Mouse (Mus musculus): ENCODE data around the gene Dhx33. TPM values are rescaled to one million over a fixed set of nuclear protein-coding genes. Genes with fewer than 3 reads are reported as not detected.

Dhx33 gene
- 18.8 and 21.7 TPM in 2 replicates for polyA plus RNA-seq (2016; fragmentation: Nextera tagmentation; extraction: Ambion mirVana)

GRCm38 (mm10) chr11:71004316-71004773, at the start of gene Dhx33:
Gene Dhx33 (minus strand): TSS chr11:71004437.
- peaks cover 42% of the 10 kb centered on the region for H3K36me3 ChIP-seq
- peak within 1 kb of the TSS; percentile 71 for H3K4me3 ChIP-seq
- WGBS, result under 1% methylated on average over 35 of the region's 35 CpGs
- H3K4me1 ChIP-seq (replicated peaks), result peaks cover 20% of the 10 kb centered on the region
- no peaks in the 10 kb centered on the region for H3K9me3 ChIP-seq
- H3K27ac ChIP-seq, result peak within 1 kb of the TSS; percentile 86
- DNase-seq (ENCODE audit: low spot score), result peak; percentile 98
- no peaks in the 10 kb centered on the region for H3K27me3 ChIP-seq (ENCODE audit: insufficient read depth, poor library complexity, severe bottlenecking)

DNA sequence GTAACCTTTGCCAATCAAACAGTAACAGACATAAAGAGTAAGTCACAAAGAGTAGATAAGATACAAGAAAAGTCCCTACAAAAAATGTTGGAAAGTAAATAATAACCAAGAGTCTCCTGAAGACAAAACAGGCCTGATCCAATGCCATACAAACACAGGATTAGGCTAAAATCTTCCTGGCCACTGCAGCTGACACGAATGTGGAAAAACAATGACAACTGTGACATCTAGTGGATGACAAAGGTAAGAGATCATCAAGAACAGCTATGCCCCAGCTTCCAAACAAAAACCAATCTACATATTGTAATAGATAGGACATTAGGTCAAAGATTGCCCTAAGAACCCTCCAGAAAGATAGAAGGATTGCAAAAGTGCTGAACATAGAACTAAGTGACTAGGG, 48.3 kb upstream of the Dhx33 start:
- no peaks in the 10 kb centered on the region for H3K9me3 ChIP-seq
- no peaks in the 10 kb centered on the region for H3K4me1 ChIP-seq (replicated peaks)
- no peaks in the 10 kb centered on the region for H3K36me3 ChIP-seq
- no peak overlapping the region for H3K27ac ChIP-seq
- H3K4me3 ChIP-seq, result no peak overlapping the region
- H3K27me3 ChIP-seq (ENCODE audit: insufficient read depth, poor library complexity, severe bottlenecking), result no peaks in the 10 kb centered on the region
- 2% methylated on average over 1 of the region's 1 CpGs for WGBS
- no peak for DNase-seq (ENCODE audit: low spot score)

GRCm38 (mm10) chr11:71039526-71040298, 35.5 kb upstream of the Dhx33 start:
- no peaks in the 10 kb centered on the region for H3K9me3 ChIP-seq
- WGBS, result 97% methylated on average over 5 of the region's 5 CpGs
- H3K27me3 ChIP-seq (ENCODE audit: insufficient read depth, poor library complexity, severe bottlenecking), result no peaks in the 10 kb centered on the region
- no peak overlapping the region for H3K27ac ChIP-seq
- no peaks in the 10 kb centered on the region; the same call in 1 of the 2 replicates for H3K4me1 ChIP-seq (replicated peaks)
- H3K36me3 ChIP-seq, result no peaks in the 10 kb centered on the region
- DNase-seq (ENCODE audit: low spot score), result no peak
- H3K4me3 ChIP-seq, result no peak overlapping the region

- peak; percentile 90 for DNase-seq (ENCODE audit: low spot score)
- H3K4me1 ChIP-seq (replicated peaks), result peaks cover 36% of the 10 kb centered on the region
- no peaks in the 10 kb centered on the region for H3K9me3 ChIP-seq
- WGBS, result under 1% methylated on average over 30 of the region's 31 CpGs
- peaks cover 22% of the 10 kb centered on the region for H3K36me3 ChIP-seq
- no peaks in the 10 kb centered on the region for H3K27me3 ChIP-seq (ENCODE audit: insufficient read depth, poor library complexity, severe bottlenecking)
- H3K4me3 ChIP-seq, result peak within 1 kb of the TSS; percentile 72
- H3K27ac ChIP-seq, result peak within 1 kb of the TSS; percentile 95
These were observed 29.0 kb upstream of the Dhx33 start, which contains the start of gene 6330403K07Rik for GRCm38 (mm10) chr11:71033163-71033761. Gene 6330403K07Rik (minus strand): TSS chr11:71033513.

- no peaks in the 10 kb centered on the region for H3K9me3 ChIP-seq
- H3K4me3 ChIP-seq, result peak overlapping the region; percentile 72
- H3K27me3 ChIP-seq (ENCODE audit: insufficient read depth, poor library complexity, severe bottlenecking), result no peaks in the 10 kb centered on the region
- WGBS, result 7% methylated on average over 26 of the region's 26 CpGs
- peak overlapping the region; percentile 95 for H3K27ac ChIP-seq
- peaks cover 36% of the 10 kb centered on the region for H3K4me1 ChIP-seq (replicated peaks)
- peak; percentile 62 for DNase-seq (ENCODE audit: low spot score)
- peaks cover 28% of the 10 kb centered on the region for H3K36me3 ChIP-seq
These were observed 28.4 kb upstream of the Dhx33 start for GRCm38 (mm10) chr11:71032491-71033162.

GRCm38 (mm10) chr11:71032070-71032469, 27.8 kb upstream of the Dhx33 start:
- Histone ChIP-seq H3K4me3 (peak overlapping the region; percentile 72), H3K36me3 (peaks cover 34% of the 10 kb centered on the region), H3K27ac (peak overlapping the region; percentile 95), H3K4me1 (replicated peaks) (peaks cover 36% of the 10 kb centered on the region), H3K9me3 (no peaks in the 10 kb centered on the region), H3K27me3 (ENCODE audit: insufficient read depth, poor library complexity, severe bottlenecking) (no peaks in the 10 kb centered on the region)
- no peak for DNase-seq (ENCODE audit: low spot score)
- 70% methylated on average over 7 of the region's 7 CpGs for WGBS

DNA sequence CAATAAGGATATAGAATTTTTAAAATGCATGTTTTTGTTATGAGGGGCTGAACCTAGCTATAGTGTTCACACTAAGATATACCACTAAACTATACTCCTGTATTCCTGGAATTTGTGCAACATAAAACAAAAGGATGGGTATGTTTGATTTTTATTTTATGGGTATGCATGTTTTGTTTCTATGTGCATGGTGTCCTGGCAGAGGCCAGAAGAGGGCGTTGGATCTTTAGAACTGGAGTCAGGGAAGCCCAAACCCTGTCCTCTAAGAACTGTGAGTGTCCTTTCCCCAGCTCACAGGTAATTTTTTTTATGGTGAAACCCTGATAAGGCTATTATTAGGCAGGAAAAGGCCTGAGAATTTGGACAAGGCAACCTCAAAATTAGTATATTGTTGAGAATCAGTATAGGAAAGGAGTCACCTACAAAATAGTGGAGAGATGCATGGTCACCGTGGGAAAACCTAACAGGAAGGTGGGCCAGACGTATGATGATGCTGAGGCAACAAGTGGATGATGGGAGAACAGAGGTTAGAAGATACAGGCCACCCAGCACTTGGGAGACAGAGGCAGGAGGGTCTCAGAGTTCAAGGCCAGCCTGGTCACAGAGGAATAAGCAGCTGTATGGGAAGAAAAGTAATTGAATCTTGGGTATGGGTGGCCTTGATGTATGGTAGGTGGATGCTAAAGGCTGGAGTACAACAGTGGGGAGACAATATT, 25.3 kb upstream of the Dhx33 start:
- H3K4me1 ChIP-seq (replicated peaks), result peaks cover 36% of the 10 kb centered on the region
- H3K4me3 ChIP-seq, result no peak overlapping the region
- no peak overlapping the region for H3K27ac ChIP-seq
- H3K9me3 ChIP-seq, result no peaks in the 10 kb centered on the region
- H3K27me3 ChIP-seq (ENCODE audit: insufficient read depth, poor library complexity, severe bottlenecking), result no peaks in the 10 kb centered on the region
- WGBS, result 74% methylated on average over 3 of the region's 3 CpGs
- H3K36me3 ChIP-seq, result peaks cover 59% of the 10 kb centered on the region
- no peak for DNase-seq (ENCODE audit: low spot score)

DNA sequence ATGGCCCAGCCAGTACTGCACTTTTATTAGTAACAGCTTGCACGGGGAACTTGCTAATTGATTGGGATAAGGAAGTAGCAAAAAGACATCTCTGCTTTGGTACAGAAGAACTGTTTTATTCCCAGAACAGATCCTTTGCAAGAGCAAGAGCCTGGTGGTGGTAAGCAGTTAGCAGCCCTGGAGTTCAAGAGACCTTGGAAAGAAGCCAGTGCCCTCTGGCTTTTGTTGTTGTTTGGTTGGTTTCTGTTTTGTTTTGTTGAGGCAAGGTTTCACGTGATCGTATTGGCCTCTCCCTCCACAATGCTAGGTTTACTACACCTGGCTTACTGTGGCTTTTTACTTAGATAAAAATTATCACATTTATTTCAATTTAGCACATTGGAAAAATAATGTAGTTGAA, 24.0 kb upstream of the Dhx33 start:
- Histone ChIP-seq H3K4me1 (replicated peaks) (peaks cover 28% of the 10 kb centered on the region), H3K4me3 (no peak overlapping the region), H3K36me3 (peaks cover 71% of the 10 kb centered on the region), H3K9me3 (no peaks in the 10 kb centered on the region), H3K27me3 (ENCODE audit: insufficient read depth, poor library complexity, severe bottlenecking) (no peaks in the 10 kb centered on the region), H3K27ac (no peak overlapping the region)
- WGBS, result 91% methylated on average over 3 of the region's 3 CpGs
- no peak for DNase-seq (ENCODE audit: low spot score)

DNA sequence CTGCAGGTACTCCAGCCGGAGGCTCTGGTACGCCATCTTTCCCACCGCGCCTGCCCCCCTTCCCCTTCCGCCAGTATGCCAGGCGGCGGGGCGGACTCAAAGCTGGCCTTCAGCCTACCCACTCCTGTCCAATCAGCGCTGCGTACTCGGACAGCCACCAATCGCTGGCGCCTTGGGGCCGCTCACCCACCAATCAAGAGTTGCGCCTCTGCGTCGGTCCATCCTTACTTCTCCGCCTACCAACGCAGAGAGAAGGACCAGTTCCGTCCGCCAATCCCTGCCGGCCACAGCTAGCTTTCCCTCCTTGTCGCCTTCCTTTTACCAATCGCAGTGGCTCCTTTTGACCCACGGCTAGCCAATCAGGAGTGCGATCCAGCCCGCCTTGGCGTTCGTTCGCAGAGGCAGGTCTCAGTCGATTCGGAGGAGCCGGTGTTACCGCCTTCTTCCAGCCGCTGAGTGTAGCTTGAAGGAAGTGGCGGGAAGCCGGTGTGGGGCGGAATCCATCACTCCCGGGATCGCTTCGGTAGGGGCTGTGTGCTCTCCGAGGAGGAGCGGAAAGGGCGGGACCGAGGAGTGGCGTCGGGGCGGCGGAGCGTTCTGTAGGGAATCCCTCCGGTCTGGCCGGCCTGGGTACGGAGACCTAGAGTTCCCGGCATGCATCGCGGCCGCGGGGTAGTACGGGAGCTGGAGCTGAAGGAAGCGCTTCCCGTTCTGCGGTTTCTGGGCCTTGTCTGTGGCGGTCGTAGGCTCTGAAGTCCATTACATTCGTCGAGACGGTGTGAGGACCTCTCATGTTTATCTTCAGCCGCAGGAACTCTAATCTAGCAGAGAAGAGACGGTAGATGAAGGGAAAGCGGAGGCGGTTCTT, 15.2 kb upstream of the Dhx33 start, which contains the start of the genes Mis12 and Derl2:
Gene Mis12, plus strand, starts transcription at position 411 of the 868 bp plus-strand sequence.
Gene Derl2, minus strand, starts transcription at position 641 of the 868 bp plus-strand sequence.
- Histone ChIP-seq H3K4me1 (replicated peaks) (peaks cover 37% of the 10 kb centered on the region), H3K4me3 (peak within 1 kb of the TSS; percentile 82), H3K27ac (peak within 1 kb of the TSS; percentile 95), H3K9me3 (no peaks in the 10 kb centered on the region), H3K27me3 (ENCODE audit: insufficient read depth, poor library complexity, severe bottlenecking) (no peaks in the 10 kb centered on the region), H3K36me3 (peaks cover 46% of the 10 kb centered on the region)
- peak; percentile 98 for DNase-seq (ENCODE audit: low spot score)
- under 1% methylated on average over 71 of the region's 71 CpGs for WGBS

GRCm38 (mm10) chr11:71018416-71019200, 14.4 kb upstream of the Dhx33 start:
- Histone ChIP-seq H3K4me1 (replicated peaks) (peaks cover 37% of the 10 kb centered on the region), H3K27me3 (ENCODE audit: insufficient read depth, poor library complexity, severe bottlenecking) (no peaks in the 10 kb centered on the region), H3K4me3 (peak overlapping the region; percentile 82), H3K36me3 (peaks cover 46% of the 10 kb centered on the region), H3K27ac (peak overlapping the region; percentile 95), H3K9me3 (no peaks in the 10 kb centered on the region)
- 7% methylated on average over 28 of the region's 28 CpGs for WGBS
- no peak for DNase-seq (ENCODE audit: low spot score)

GRCm38 (mm10) chr11:71017051-71017450, 12.8 kb upstream of the Dhx33 start:
- peaks cover 46% of the 10 kb centered on the region for H3K36me3 ChIP-seq
- no peak for DNase-seq (ENCODE audit: low spot score)
- no peaks in the 10 kb centered on the region for H3K27me3 ChIP-seq (ENCODE audit: insufficient read depth, poor library complexity, severe bottlenecking)
- H3K4me3 ChIP-seq, result no peak overlapping the region
- peaks cover 37% of the 10 kb centered on the region for H3K4me1 ChIP-seq (replicated peaks)
- no peak overlapping the region for H3K27ac ChIP-seq
- WGBS, result 90% methylated on average over 1 of the region's 1 CpGs
- no peaks in the 10 kb centered on the region for H3K9me3 ChIP-seq

Data from hindbrain, embryonic 10.5 days (tissue).